Mouse (Mus musculus) forebrain, embryonic 10.5 days (tissue): Measurements from ENCODE around the gene Gm21425. TPM values are rescaled to one million over a fixed set of nuclear protein-coding genes. Genes with fewer than 3 reads are reported as not detected.
"Not testable (repeated sequence)": the region's sequence is repeated elsewhere in the genome, so short reads cannot be mapped to it uniquely, and the experiment has no call there.

Source experiments
- DNase-seq: peaks from one replicate; pipeline ENCODE4 v3.0.0-alpha.2; 2017; ENCODE audit warnings: low spot score; ENCODE audit errors: extremely low spot score
- H3K27ac ChIP-seq: fragments of 300-500 bp; sonication (generic); 2 replicates; pipeline ENCODE4 v1.5.1; 2016; ENCODE audit warnings: mild to moderate bottlenecking
- H3K27me3 ChIP-seq: fragments of 300-500 bp; sonication (generic); 2 replicates; pipeline ENCODE4 v1.6.1; 2016; ENCODE audit warnings: mild to moderate bottlenecking; ENCODE audit not compliant: poor library complexity, severe bottlenecking
- H3K36me3 ChIP-seq: fragments of 300-500 bp; sonication (generic); replicated peaks from 2 replicates; pipeline ENCODE4 v1.6.1; 2016; ENCODE audit warnings: mild to moderate bottlenecking, moderate library complexity
- H3K4me1 ChIP-seq: fragments of 300-500 bp; sonication (generic); 2 replicates; pipeline ENCODE4 v1.6.1; 2016
- H3K4me3 ChIP-seq: fragments of 300-500 bp; sonication (generic); 2 replicates; pipeline ENCODE4 v1.5.1; 2016; ENCODE audit warnings: mild to moderate bottlenecking, moderate library complexity
- H3K9me3 ChIP-seq: fragments of 300-500 bp; sonication (generic); 2 replicates; pipeline ENCODE4 v1.6.1; 2016; ENCODE audit warnings: mild to moderate bottlenecking, moderate library complexity
- WGBS: fragments of 180-500 bp; shearing (Covaris S2); methylation state at CpG from one replicate; pipeline ENCODE4 v1.1.7; 2016; 5-methylcytosine and 5-hydroxymethylcytosine counted together
- polyA plus RNA-seq: library from polyadenylated mRNA; unstranded; fragments of >200 nt; fragmentation: Nextera tagmentation; extraction: Ambion mirVana; gene quantifications from 2 replicates; pipeline ENCODE4 v1.2.1, GENCODE M21; 2016

Gene Gm21425
- polyA plus RNA-seq, result not detected in 2 replicates

DNA sequence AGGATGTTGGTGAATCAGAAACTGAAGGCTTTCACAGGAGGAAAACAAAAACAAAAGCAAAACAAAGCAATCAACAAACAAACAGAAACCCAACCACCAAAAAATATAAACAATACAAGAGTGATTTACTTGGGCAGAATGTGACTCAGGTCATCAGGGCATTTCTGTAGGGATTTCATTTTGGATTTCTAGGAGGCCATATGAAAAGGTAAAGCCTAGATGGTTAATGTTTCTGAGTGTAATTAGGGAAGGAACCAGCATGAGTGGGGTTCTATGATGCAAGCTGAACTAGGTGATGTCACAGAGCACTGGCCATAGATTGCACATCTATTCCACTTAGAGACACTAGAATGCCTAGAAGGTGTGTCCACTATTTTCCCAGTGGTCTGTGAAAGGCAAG lies at the start of gene Gm21425:
Gene Gm21425 (plus strand): TSS at position 301 of the 400 bp plus-strand sequence.
- H3K36me3 ChIP-seq, DNase-seq, H3K27ac ChIP-seq, H3K4me3 ChIP-seq, H3K9me3 ChIP-seq, H3K27me3 ChIP-seq, H3K4me1 ChIP-seq: not testable (repeated sequence)

DNA sequence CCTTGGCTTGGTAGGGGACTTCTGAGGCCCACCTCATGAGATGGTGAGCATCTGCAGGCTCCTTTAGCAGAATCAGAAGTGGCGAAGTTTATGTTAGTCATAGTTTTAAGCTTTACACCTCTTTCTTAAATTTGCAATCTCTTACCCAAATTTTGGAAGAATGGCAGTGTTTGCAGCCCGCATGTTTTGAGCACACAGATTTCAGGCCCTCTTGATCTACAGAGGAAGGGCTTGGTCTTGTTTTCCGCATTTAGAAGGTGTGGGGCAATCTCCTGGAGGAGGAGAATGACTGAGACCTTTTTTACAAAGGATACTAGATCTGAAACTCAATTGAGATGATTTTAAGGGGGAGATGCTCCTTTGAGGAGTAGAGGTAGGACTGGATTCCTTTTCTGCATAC lies 28.4 kb upstream of the Gm21425 start, which contains the start of gene Gm21891:
Gene Gm21891 (minus strand): TSS at position 101 of the 400 bp plus-strand sequence.
- WGBS, result no CpG with 5 or more reads among the region's 3 CpGs
- H3K36me3 ChIP-seq, H3K4me1 ChIP-seq, H3K9me3 ChIP-seq, H3K4me3 ChIP-seq, H3K27me3 ChIP-seq, DNase-seq, H3K27ac ChIP-seq: not testable (repeated sequence)

Other genes with a start within 250 kb of the Gm21425 start
- not detected in 2 replicates for gene Gm20807, start 119.1 kb upstream of the Gm21425 start, polyA plus RNA-seq
- gene Gm21891, start 28.5 kb upstream of the Gm21425 start, polyA plus RNA-seq, result not detected in 2 replicates
- gene Gm21828, start 62.0 kb downstream of the Gm21425 start, polyA plus RNA-seq, result not detected in 2 replicates
- gene Gm21440, start 90.4 kb downstream of the Gm21425 start, polyA plus RNA-seq, result not detected in 2 replicates
- not detected in 2 replicates for gene Gm21454, start 90.5 kb downstream of the Gm21425 start, polyA plus RNA-seq
- not detected in 2 replicates for gene Gm21725, start 187.1 kb downstream of the Gm21425 start, polyA plus RNA-seq